Mouse (Mus musculus): ENCODE data around the gene Cds2. TPM values are rescaled to one million over a fixed set of nuclear protein-coding genes. Genes with fewer than 3 reads are reported as not detected.

Gene Cds2
- total and polyA plus RNA-seq, 2 experiments from 2014 or later, result 32.6 to 135 TPM

- H3K9me3 ChIP-seq (ENCODE audit: low read length), result no peaks in the 10 kb centered on the region
- H3K9ac ChIP-seq (replicated peaks; ENCODE audit: low read length, poor library complexity, severe bottlenecking), result no peak overlapping the region
- no peak for DNase-seq (ENCODE audit: low spot score)
- WGBS, result 73% methylated on average over 6 of the region's 6 CpGs
- H3K27ac ChIP-seq (ENCODE audit: low read depth, low read length), result no peak overlapping the region
- H3K4me1 ChIP-seq (ENCODE audit: insufficient read depth, low read length), result no peaks in the 10 kb centered on the region
- no peak for TF ChIP-seq CTCF (IDR thresholded peaks at IDR 0.05)
- H3K36me3 ChIP-seq (ENCODE audit: insufficient read depth, low read length), result no peaks in the 10 kb centered on the region
- no peak overlapping the region for H3K4me2 ChIP-seq (ENCODE audit: low read depth, low read length, poor library complexity, severe bottlenecking)
- no peak overlapping the region for H3K4me3 ChIP-seq (ENCODE audit: low read depth, low read length)
- H3K27me3 ChIP-seq (ENCODE audit: insufficient read depth, low read length), result no peaks in the 10 kb centered on the region
- no peak for ATAC-seq (ENCODE audit: low FRiP score)
Observed at GRCm38 (mm10) chr2:132272694-132273389, 9.9 kb downstream of the Cds2 start.

GRCm38 (mm10) chr2:132275527-132275926, 12.6 kb downstream of the Cds2 start:
- 86% methylated on average over 4 of the region's 4 CpGs for WGBS
- Histone ChIP-seq H3K4me3 (ENCODE audit: low read depth, low read length) (no peak overlapping the region), H3K4me1 (ENCODE audit: insufficient read depth, low read length) (no peaks in the 10 kb centered on the region), H3K9me3 (ENCODE audit: low read length) (no peaks in the 10 kb centered on the region), H3K36me3 (ENCODE audit: insufficient read depth, low read length) (no peaks in the 10 kb centered on the region), H3K9ac (replicated peaks; ENCODE audit: low read length, poor library complexity, severe bottlenecking) (no peak overlapping the region), H3K27me3 (ENCODE audit: insufficient read depth, low read length) (no peaks in the 10 kb centered on the region), H3K4me2 (ENCODE audit: low read depth, low read length, poor library complexity, severe bottlenecking) (no peak overlapping the region), H3K27ac (ENCODE audit: low read depth, low read length) (no peak overlapping the region)
- TF ChIP-seq CTCF (IDR thresholded peaks at IDR 0.05), result peak; percentile 22; the same call in 1 of the 2 replicates
- DNase-seq (ENCODE audit: low spot score) (no peak), ATAC-seq (ENCODE audit: low FRiP score) (no peak)

DNA sequence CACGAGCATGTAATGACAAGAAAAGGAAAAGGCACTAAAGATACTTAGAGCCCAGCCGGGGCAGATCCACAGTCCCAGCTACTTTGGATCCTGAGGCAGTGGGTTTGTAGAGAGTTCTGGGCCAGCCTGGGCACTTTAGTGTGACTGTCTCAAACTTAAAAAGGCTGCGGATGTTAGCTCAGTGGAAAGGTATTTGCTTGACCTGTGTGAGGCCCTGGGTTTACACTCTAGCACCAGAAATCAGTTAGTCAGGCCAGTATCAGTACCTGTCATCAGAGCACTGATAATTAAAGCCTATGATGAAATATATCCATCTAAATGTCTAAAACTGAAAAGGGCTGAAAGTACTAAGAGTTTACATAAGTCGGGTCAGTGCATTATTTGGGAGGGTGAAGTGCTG, 13.3 kb downstream of the Cds2 start:
- WGBS, result 89% methylated on average over 4 of the region's 4 CpGs
- no peak for TF ChIP-seq CTCF (IDR thresholded peaks at IDR 0.05)
- DNase-seq (ENCODE audit: low spot score), result no peak
- no peaks in the 10 kb centered on the region for H3K9me3 ChIP-seq (ENCODE audit: low read length)
- H3K36me3 ChIP-seq (ENCODE audit: insufficient read depth, low read length), result no peaks in the 10 kb centered on the region
- no peaks in the 10 kb centered on the region for H3K4me1 ChIP-seq (ENCODE audit: insufficient read depth, low read length)
- no peak overlapping the region for H3K4me3 ChIP-seq (ENCODE audit: low read depth, low read length)
- H3K27ac ChIP-seq (ENCODE audit: low read depth, low read length), result no peak overlapping the region
- ATAC-seq (ENCODE audit: low FRiP score), result no peak
- H3K4me2 ChIP-seq (ENCODE audit: low read depth, low read length, poor library complexity, severe bottlenecking), result no peak overlapping the region
- H3K9ac ChIP-seq (replicated peaks; ENCODE audit: low read length, poor library complexity, severe bottlenecking), result no peak overlapping the region
- no peaks in the 10 kb centered on the region for H3K27me3 ChIP-seq (ENCODE audit: insufficient read depth, low read length)

GRCm38 (mm10) chr2:132278273-132278853, 15.4 kb downstream of the Cds2 start:
- Histone ChIP-seq H3K36me3 (ENCODE audit: insufficient read depth, low read length) (no peaks in the 10 kb centered on the region), H3K9ac (replicated peaks; ENCODE audit: low read length, poor library complexity, severe bottlenecking) (no peak overlapping the region), H3K4me3 (ENCODE audit: low read depth, low read length) (no peak overlapping the region), H3K27ac (ENCODE audit: low read depth, low read length) (no peak overlapping the region), H3K9me3 (ENCODE audit: low read length) (no peaks in the 10 kb centered on the region), H3K4me2 (ENCODE audit: low read depth, low read length, poor library complexity, severe bottlenecking) (no peak overlapping the region), H3K27me3 (ENCODE audit: insufficient read depth, low read length) (no peaks in the 10 kb centered on the region), H3K4me1 (ENCODE audit: insufficient read depth, low read length) (peaks cover 2% of the 10 kb centered on the region; the same call in 1 of the 2 replicates)
- no peak for ATAC-seq (ENCODE audit: low FRiP score)
- TF ChIP-seq CTCF (IDR thresholded peaks at IDR 0.05), result no peak
- DNase-seq (ENCODE audit: low spot score), result no peak
- WGBS, result 66% methylated on average over 8 of the region's 8 CpGs

- ATAC-seq (ENCODE audit: low FRiP score), result no peak
- Histone ChIP-seq H3K4me1 (ENCODE audit: insufficient read depth, low read length) (peaks cover 2% of the 10 kb centered on the region; the same call in 1 of the 2 replicates), H3K36me3 (ENCODE audit: insufficient read depth, low read length) (no peaks in the 10 kb centered on the region), H3K27ac (ENCODE audit: low read depth, low read length) (no peak overlapping the region), H3K9me3 (ENCODE audit: low read length) (no peaks in the 10 kb centered on the region), H3K4me3 (ENCODE audit: low read depth, low read length) (no peak overlapping the region), H3K4me2 (ENCODE audit: low read depth, low read length, poor library complexity, severe bottlenecking) (no peak overlapping the region), H3K27me3 (ENCODE audit: insufficient read depth, low read length) (no peaks in the 10 kb centered on the region), H3K9ac (replicated peaks; ENCODE audit: low read length, poor library complexity, severe bottlenecking) (no peak overlapping the region)
- no peak for TF ChIP-seq CTCF (IDR thresholded peaks at IDR 0.05)
- WGBS, result 43% methylated on average over 3 of the region's 3 CpGs
- no peak for DNase-seq (ENCODE audit: low spot score)
Observed at GRCm38 (mm10) chr2:132279336-132279882, 16.5 kb downstream of the Cds2 start.

DNA sequence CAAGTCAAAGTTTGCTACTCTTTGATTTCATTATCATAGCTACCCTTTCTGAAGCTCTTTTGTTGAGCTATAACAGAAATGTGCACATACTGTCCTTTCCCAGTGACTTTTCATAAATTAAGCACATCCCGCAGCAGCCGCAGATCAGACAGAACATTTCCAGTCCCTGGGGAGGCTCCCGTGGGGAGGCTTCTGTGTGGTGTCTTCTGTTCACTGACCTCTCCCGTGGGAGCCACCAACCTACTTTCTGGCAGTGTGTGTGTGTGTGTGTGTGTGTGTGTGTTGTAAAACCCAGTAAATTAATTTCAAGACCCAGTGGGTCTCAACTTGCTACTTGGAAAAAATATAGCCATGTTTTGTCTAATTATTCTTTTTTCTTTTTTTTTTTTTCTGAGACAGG, 17.0 kb downstream of the Cds2 start:
- no peak overlapping the region for H3K27ac ChIP-seq (ENCODE audit: low read depth, low read length)
- WGBS, result 56% methylated on average over 4 of the region's 4 CpGs
- DNase-seq (ENCODE audit: low spot score) (no peak), ATAC-seq (ENCODE audit: low FRiP score) (no peak)
- no peaks in the 10 kb centered on the region for H3K36me3 ChIP-seq (ENCODE audit: insufficient read depth, low read length)
- H3K9ac ChIP-seq (replicated peaks; ENCODE audit: low read length, poor library complexity, severe bottlenecking), result no peak overlapping the region
- H3K4me2 ChIP-seq (ENCODE audit: low read depth, low read length, poor library complexity, severe bottlenecking), result no peak overlapping the region
- H3K4me3 ChIP-seq (ENCODE audit: low read depth, low read length), result no peak overlapping the region
- no peaks in the 10 kb centered on the region for H3K27me3 ChIP-seq (ENCODE audit: insufficient read depth, low read length)
- no peak for TF ChIP-seq CTCF (IDR thresholded peaks at IDR 0.05)
- H3K4me1 ChIP-seq (ENCODE audit: insufficient read depth, low read length), result peaks cover 2% of the 10 kb centered on the region; the same call in 1 of the 2 replicates
- no peaks in the 10 kb centered on the region for H3K9me3 ChIP-seq (ENCODE audit: low read length)

Data from midbrain, postnatal 0 days (tissue).